8 mouse cellular contexts compared by ENCODE assay signal in the genomic region with DNA sequence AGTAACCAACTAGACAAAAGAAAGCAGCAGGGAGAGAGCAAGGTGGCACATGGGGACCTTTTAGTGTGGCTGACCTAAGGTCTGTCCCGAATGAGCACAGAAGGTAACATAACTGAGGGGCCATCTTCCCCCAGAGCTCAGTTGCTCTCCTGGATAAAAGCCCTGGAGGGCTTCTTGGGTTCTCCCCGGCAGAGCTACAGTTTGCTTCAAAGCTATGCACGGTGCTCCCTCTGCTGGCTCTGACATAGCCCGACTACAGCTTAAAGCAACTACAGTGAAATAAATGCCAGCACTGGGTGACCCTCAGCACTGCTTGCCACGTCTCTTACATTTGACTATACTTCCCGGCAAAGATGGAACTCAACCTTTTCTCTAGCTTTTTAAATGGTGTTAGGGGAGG. TPM values are rescaled to one million over a fixed set of nuclear protein-coding genes. Genes with fewer than 3 reads are reported as not detected.
DNase-seq lines count a peak whose midpoint lies in the region; ATAC-seq and TF ChIP-seq lines count a peak whose summit lies in the region.

No protein-coding gene starts in this region.

- DNase-seq in thymus, adult 2 months = peak; percentile 45
- DNase-seq in thymus, adult 18-20 months = no peak
- DNase-seq in cerebellum, postnatal 14 days = peak; percentile 77 to 81
- DNase-seq in frontal cortex, postnatal 14 days (ENCODE audit: low spot score in 2 of 2) = peak; percentile 28 to 67
- peak; percentile 41 for DNase-seq in neural tube, embryonic 10.5 days (ENCODE audit: extremely low spot score, low spot score)
- peak; percentile 47 to 50 for DNase-seq in thymus, postnatal 36 days

- peak; percentile 79; the same call in 1 of the 2 replicates for ATAC-seq in kidney, embryonic 14.5 days (ENCODE audit: low FRiP score, low TSS enrichment)
- peak; percentile 79; the same call in 1 of the 2 replicates for ATAC-seq in limb, embryonic 13.5 days (ENCODE audit: low FRiP score, low read depth)

- no peaks in the 10 kb centered on the region for H3K9me3 ChIP-seq in kidney, embryonic 14.5 days (ENCODE audit: control insufficient read depth, low read length)
- H3K9me3 ChIP-seq in limb, embryonic 13.5 days = no peaks in the 10 kb centered on the region

- H3K9ac ChIP-seq in kidney, embryonic 14.5 days (ENCODE audit: low read depth, low read length) = no peak overlapping the region
- no peak overlapping the region for H3K9ac ChIP-seq in limb, embryonic 13.5 days

- TF ChIP-seq CTCF in thymus, adult 2 months (IDR thresholded peaks at IDR 0.05; ENCODE audit: borderline replicate concordance, control insufficient read depth, extremely low read depth, insufficient read depth, low read length, poor library complexity) = 0 out of 2 replicates have a peak, but pooled peaks have one; percentile 20

- no peak overlapping the region for H3K27ac ChIP-seq in thymus, adult 2 months (ENCODE audit: control insufficient read depth, insufficient read depth, low read length)
- H3K27ac ChIP-seq in kidney, embryonic 14.5 days (ENCODE audit: low read depth, low read length) = no peak overlapping the region
- no peak overlapping the region for H3K27ac ChIP-seq in limb, embryonic 13.5 days

- TF ChIP-seq POLR2A in thymus, adult 2 months (IDR thresholded peaks at IDR 0.05; ENCODE audit: control insufficient read depth, extremely low read depth, insufficient read depth, low read length, poor library complexity) = no peak

- no peak overlapping the region for H3K4me3 ChIP-seq in thymus, adult 2 months (ENCODE audit: control insufficient read depth, insufficient read depth, low read length)
- no peak overlapping the region for H3K4me3 ChIP-seq in kidney, embryonic 14.5 days (ENCODE audit: low read length)
- no peak overlapping the region for H3K4me3 ChIP-seq in limb, embryonic 13.5 days

- H3K4me1 ChIP-seq in thymus, adult 2 months (replicated peaks; ENCODE audit: control insufficient read depth, insufficient read depth, low read length) = no peaks in the 10 kb centered on the region
- no peaks in the 10 kb centered on the region for H3K4me1 ChIP-seq in kidney, embryonic 14.5 days (ENCODE audit: control insufficient read depth, insufficient read depth, low read length)
- 0 out of 2 replicates have a peak, but pooled peaks cover 3% of the 10 kb centered on the region for H3K4me1 ChIP-seq in limb, embryonic 13.5 days

- H3K36me3 ChIP-seq in thymus, adult 2 months (ENCODE audit: control insufficient read depth, insufficient read depth, low read length) = no peaks in the 10 kb centered on the region
- no peaks in the 10 kb centered on the region for H3K36me3 ChIP-seq in kidney, embryonic 14.5 days (ENCODE audit: control insufficient read depth, insufficient read depth, low read length)
- H3K36me3 ChIP-seq in limb, embryonic 13.5 days = no peaks in the 10 kb centered on the region

- 9% methylated on average over 6 of the region's 6 CpGs for WGBS in thymus, adult 2 months
- 8% methylated on average over 6 of the region's 6 CpGs for WGBS in kidney, embryonic 14.5 days
- 8% methylated on average over 6 of the region's 6 CpGs for WGBS in limb, embryonic 13.5 days

- H3K4me2 ChIP-seq in kidney, embryonic 14.5 days (replicated peaks; ENCODE audit: low read depth, low read length) = no peak overlapping the region
- no peak overlapping the region for H3K4me2 ChIP-seq in limb, embryonic 13.5 days (replicated peaks)

- H3K27me3 ChIP-seq in thymus, adult 2 months (ENCODE audit: control insufficient read depth, insufficient read depth, low read length) = no peaks in the 10 kb centered on the region
- H3K27me3 ChIP-seq in kidney, embryonic 14.5 days (ENCODE audit: control insufficient read depth, insufficient read depth, low read length) = no peaks in the 10 kb centered on the region
- peaks cover 18% of the 10 kb centered on the region; the same call in 1 of the 2 replicates for H3K27me3 ChIP-seq in limb, embryonic 13.5 days

RNA-seq across cellular contexts. Expression of a gene that starts 6.0 kb away (rescaled TPM):
- not detected in 2 replicates for polyA plus RNA-seq in thymus, adult 2 months (2012; rRNA removed)
- polyA plus RNA-seq in kidney, embryonic 14.5 days (2014; fragmentation: Nextera tagmentation; extraction: Ambion mirVana) = 0.51 TPM in 1 of 2 replicates, not detected in the other
- polyA plus RNA-seq in limb, embryonic 13.5 days (2015; fragmentation: Nextera tagmentation; extraction: Ambion mirVana) = 0.31 and 0.57 TPM in 2 replicates

Comparison
In these comparisons a context has a peak if more than half of its experiments do, and no peak if none do; other contexts are left out.
1. DNase-seq: peak in thymus, adult 2 months (single experiment), cerebellum, postnatal 14 days (2 of 2), frontal cortex, postnatal 14 days (2 of 2), neural tube, embryonic 10.5 days (single experiment) and thymus, postnatal 36 days (2 of 2); none in thymus, adult 18-20 months (0 of 2).